Mouse (Mus musculus) CH12.LX (cell line): ENCODE results near the gene Gpsm1. TPM values are rescaled to one million over a fixed set of nuclear protein-coding genes. Genes with fewer than 3 reads are reported as not detected.

Source experiments
- DNase-seq: peaks from one replicate; pipeline ENCODE4 v3.0.0-alpha.2; 2013; ENCODE audit errors: extremely low read depth
- H3K27ac ChIP-seq: 2 replicates; pipeline ENCODE4 v1.5.1; 2012; ENCODE audit warnings: low read depth, mild to moderate bottlenecking, control low read depth, moderate library complexity; ENCODE audit not compliant: insufficient read depth
- H3K27me3 ChIP-seq: replicated peaks from 2 replicates; pipeline ENCODE3; 2012; ENCODE audit warnings: inconsistent platforms
- H3K36me3 ChIP-seq, 2 experiments: replicated peaks in 1 of 2; 2 replicates each; pipeline versions ENCODE3 to v1.6.1; 2012; ENCODE audit warnings: inconsistent platforms in 1 of 2, low read length in 1 of 2, mild to moderate bottlenecking in 1 of 2, mixed read lengths in 1 of 2, moderate library complexity in 1 of 2; ENCODE audit not compliant: control insufficient read depth in 1 of 2, insufficient read depth in 1 of 2
- H3K4me1 ChIP-seq, 2 experiments: 2 replicates each; pipeline ENCODE4 v1.6.1; 2012; ENCODE audit warnings: inconsistent platforms in 1 of 2, moderate library complexity in 1 of 2; ENCODE audit not compliant: insufficient read depth in 2 of 2, control insufficient read depth in 1 of 2
- H3K4me2 ChIP-seq: 2 replicates; pipeline ENCODE4 v1.6.1; 2012; ENCODE audit warnings: low read depth, mild to moderate bottlenecking, control low read depth; ENCODE audit not compliant: poor library complexity, insufficient read depth, severe bottlenecking
- H3K4me3 ChIP-seq, 3 experiments: fragments of 150-350 bp in 1 of 3; sonication (generic) in 1 of 3; replicated peaks in 1 of 3; 2 replicates each; pipeline versions ENCODE3 to v1.5.1; 2011 to 2012; ENCODE audit warnings: low read depth in 2 of 3, low read length in 2 of 3, mild to moderate bottlenecking in 2 of 3, moderate library complexity in 2 of 3, control low read depth in 1 of 3, improper control_type of control experiment in 1 of 3, inconsistent platforms in 1 of 3, mixed read lengths in 1 of 3; ENCODE audit not compliant: poor library complexity in 1 of 3
- H3K79me2 ChIP-seq: replicated peaks from 2 replicates; pipeline ENCODE4 v1.6.1; 2012; ENCODE audit warnings: mild to moderate bottlenecking, moderate library complexity; ENCODE audit not compliant: control insufficient read depth, poor library complexity, insufficient read depth, severe bottlenecking; ENCODE audit errors: extremely low read depth
- H3K9ac ChIP-seq: 2 replicates; pipeline ENCODE4 v1.6.1; 2012; ENCODE audit warnings: low read depth, mild to moderate bottlenecking, control low read depth, moderate library complexity; ENCODE audit not compliant: insufficient read depth
- H3K9me3 ChIP-seq: replicated peaks from 2 replicates; pipeline ENCODE3; 2012; ENCODE audit warnings: low read length, inconsistent platforms, mixed read lengths
- E2F4 ChIP-seq: IDR thresholded peaks from 2 replicates; pipeline ENCODE4 v1.6.1; 2011; ENCODE audit warnings: low read depth, low read length, improper control_type of control experiment; ENCODE audit not compliant: insufficient replicate concordance
- ELF1 ChIP-seq: IDR thresholded peaks from 2 replicates; pipeline ENCODE4 v1.6.1; 2014; ENCODE audit warnings: low read depth, mild to moderate bottlenecking, inconsistent platforms, low read length, improper control_type of control experiment
- IRF4 ChIP-seq: IDR thresholded peaks from 2 replicates; pipeline ENCODE4 v1.6.1; 2014; ENCODE audit warnings: low read depth, mild to moderate bottlenecking, inconsistent platforms, low read length, improper control_type of control experiment
- JUN ChIP-seq: IDR thresholded peaks from 2 replicates; pipeline ENCODE4 v1.6.1; 2011; ENCODE audit warnings: low read depth, mild to moderate bottlenecking, low read length, improper control_type of control experiment, moderate library complexity; ENCODE audit not compliant: insufficient read depth
- MAFK ChIP-seq: IDR thresholded peaks from 2 replicates; pipeline ENCODE4 v1.6.1; 2011; ENCODE audit warnings: low read length, improper control_type of control experiment; ENCODE audit not compliant: insufficient replicate concordance
- MAX ChIP-seq: IDR thresholded peaks from 2 replicates; pipeline ENCODE4 v1.6.1; 2011; ENCODE audit warnings: low read length, improper control_type of control experiment
- NELFE ChIP-seq: IDR thresholded peaks from 2 replicates; pipeline ENCODE4 v1.6.1; 2011; ENCODE audit warnings: low read depth, low read length, improper control_type of control experiment
- POLR2A ChIP-seq: IDR thresholded peaks from 2 replicates; pipeline ENCODE4 v1.6.1; 2011; ENCODE audit warnings: low read depth, mild to moderate bottlenecking, improper control_type of control experiment, low read length
- RAD21 ChIP-seq: IDR thresholded peaks from 2 replicates; pipeline ENCODE4 v1.6.1; 2011; ENCODE audit warnings: low read depth, mild to moderate bottlenecking, low read length, improper control_type of control experiment, moderate library complexity
- RCOR1 ChIP-seq: conservative IDR thresholded peaks from 2 replicates; pipeline ENCODE4 v1.6.1; 2012; ENCODE audit warnings: low read depth, mild to moderate bottlenecking, inconsistent platforms, low read length, improper control_type of control experiment
- SIN3A ChIP-seq: IDR thresholded peaks from 2 replicates; pipeline ENCODE4 v1.6.1; 2012; ENCODE audit warnings: low read length, improper control_type of control experiment, inconsistent platforms
- TCF12 ChIP-seq: IDR thresholded peaks from 2 replicates; pipeline ENCODE4 v1.6.1; 2014; ENCODE audit warnings: low read depth, mild to moderate bottlenecking, inconsistent platforms, low read length, improper control_type of control experiment
- UBTF ChIP-seq: IDR thresholded peaks from 2 replicates; pipeline ENCODE4 v1.6.1; 2012; ENCODE audit warnings: low read depth, mild to moderate bottlenecking, inconsistent platforms, low read length, improper control_type of control experiment, moderate library complexity
- USF1 ChIP-seq: IDR thresholded peaks from 2 replicates; pipeline ENCODE4 v1.6.1; 2014; ENCODE audit warnings: low read depth, mild to moderate bottlenecking, inconsistent platforms, low read length, improper control_type of control experiment
- ZC3H11A ChIP-seq: IDR thresholded peaks from 2 replicates; pipeline ENCODE4 v1.6.1; 2012; ENCODE audit warnings: low read depth, mild to moderate bottlenecking, inconsistent platforms, low read length, improper control_type of control experiment
- ZKSCAN1 ChIP-seq: IDR thresholded peaks from 2 replicates; pipeline ENCODE4 v1.6.1; 2012; ENCODE audit warnings: low read depth, inconsistent platforms, low read length, improper control_type of control experiment, borderline replicate concordance
- dilution Hi-C: fragments of 300-500 bp; cut with MboI; formaldehyde crosslinking; loops from 2 replicates; pipeline ENCODE4 v1.14.3; 2020; ENCODE audit warnings: low sequenced_read_pairs; ENCODE audit not compliant: extremely low pct_unique_long_range_greater_than_20kb, extremely low pct_ligation_motif_present
- in situ Hi-C: fragments of 300-500 bp; cut with MboI; formaldehyde crosslinking; loops from 3 replicates; pipeline ENCODE4 v1.14.3; 2019; ENCODE audit warnings: low sequenced_read_pairs, low pct_ligation_motif_present, low pct_unique_long_range_greater_than_20kb, mixed read lengths
- polyA plus RNA-seq: library from polyadenylated mRNA; unstranded; fragments of >175 nt; gene quantifications from 2 replicates; pipeline ENCODE4 v1.2.1, GENCODE M21; 2012; ENCODE audit warnings: low read depth; ENCODE audit not compliant: insufficient read length
- total RNA-seq, 2 experiments: library from RNA; depleted of rRNA; stranded (reverse); fragments of 300-350 nt in 1 of 2; fragments of >200 nt in 1 of 2; gene quantifications; 2 replicates each; pipeline ENCODE4 v1.2.3; 2012 to 2014

Gene Gpsm1
- total and polyA plus RNA-seq, 3 experiments, result 3.2 to 8.1 (median 3.6) TPM

- Histone ChIP-seq H3K9me3 (no peaks in the 10 kb centered on the region), H3K36me3 (no peaks in the 10 kb centered on the region), H3K4me2 (no peak overlapping the region), H3K4me3 (no peak overlapping the region), H3K79me2 (no peaks in the 10 kb centered on the region), H3K9ac (no peak overlapping the region), H3K4me1 (peaks cover 13 to 25% of the 10 kb centered on the region in 2 experiments), H3K27ac (no peak overlapping the region), H3K27me3 (peaks cover 69% of the 10 kb centered on the region)
- dilution Hi-C loops, result no loop called here
- in situ Hi-C loops, result no loop called here
- DNase-seq, result no peak
- TF ChIP-seq RAD21 (no peak), MAX (no peak), ELF1 (no peak), USF1 (no peak), E2F4 (no peak), POLR2A (no peak), IRF4 (no peak), ZC3H11A (no peak), UBTF (no peak), JUN (no peak), ZKSCAN1 (no peak), MAFK (no peak)
Observed at GRCm38 (mm10) chr2:26316576-26317246, 1.4 kb downstream of the Gpsm1 start.

GRCm38 (mm10) chr2:26317371-26317770 is 2.1 kb downstream of the Gpsm1 start:
- Histone ChIP-seq H3K36me3 (no peaks in the 10 kb centered on the region), H3K4me1 (peaks cover 11 to 21% of the 10 kb centered on the region in 2 experiments)
- in situ Hi-C loops (no loop called here), dilution Hi-C loops (no loop called here)
- no peak for TF ChIP-seq UBTF
- no peak for TF ChIP-seq SIN3A
- no peak for TF ChIP-seq NELFE
- no peak for TF ChIP-seq MAFK
- no peak for TF ChIP-seq RCOR1
- TF ChIP-seq TCF12, result no peak
- TF ChIP-seq, all 38 proteins: peak for 0
- Histone ChIP-seq H3K9me3 (no peaks in the 10 kb centered on the region), H3K9ac (no peak overlapping the region), H3K27ac (no peak overlapping the region), H3K79me2 (no peaks in the 10 kb centered on the region), H3K4me3 (no peak overlapping the region), H3K4me2 (no peak overlapping the region), H3K27me3 (peaks cover 72% of the 10 kb centered on the region)
- no peak for DNase-seq
